Mouse (Mus musculus) spleen, adult 2 months (tissue): Measurements from ENCODE around the gene Rbm47.

Experiments
- CTCF ChIP-seq: fragments of 200-500 bp; IDR thresholded peaks from 2 replicates; pipeline ENCODE4 v1.5.1; 2011; ENCODE audit warnings: mild to moderate bottlenecking, inconsistent platforms; ENCODE audit not compliant: insufficient read depth, insufficient read length, insufficient replicate concordance; ENCODE audit errors: extremely low read depth
- POLR2A ChIP-seq: fragments of 200-500 bp; IDR thresholded peaks from 2 replicates; pipeline ENCODE4 v1.6.1; 2011; ENCODE audit warnings: low read depth, low read length, inconsistent platforms

- TF ChIP-seq CTCF (no peak), POLR2A (no peak)
Measured at GRCm38 (mm10) chr5:66190481-66191184, 17.7 kb upstream of the Rbm47 start.
